Mouse (Mus musculus) urinary bladder, adult 18-20 months (tissue): ENCODE data around the gene Man2a1.
A peak's percentile ranks its signal among the peaks of the same experiment; 100 is the strongest.

Experiments used
- DNase-seq, 2 experiments: peaks; one replicate each; pipeline ENCODE4 v3.0.0; 2022; ENCODE audit warnings: low spot score in 2 of 2, mixed read lengths in 2 of 2

The Man2a1 gene

GRCm38 (mm10) chr17:64629486-64629885, 28.9 kb downstream of the Man2a1 start:
- DNase-seq = no peak

- no peak for DNase-seq
These were observed 30.0 kb downstream of the Man2a1 start for GRCm38 (mm10) chr17:64630506-64630905.

DNA sequence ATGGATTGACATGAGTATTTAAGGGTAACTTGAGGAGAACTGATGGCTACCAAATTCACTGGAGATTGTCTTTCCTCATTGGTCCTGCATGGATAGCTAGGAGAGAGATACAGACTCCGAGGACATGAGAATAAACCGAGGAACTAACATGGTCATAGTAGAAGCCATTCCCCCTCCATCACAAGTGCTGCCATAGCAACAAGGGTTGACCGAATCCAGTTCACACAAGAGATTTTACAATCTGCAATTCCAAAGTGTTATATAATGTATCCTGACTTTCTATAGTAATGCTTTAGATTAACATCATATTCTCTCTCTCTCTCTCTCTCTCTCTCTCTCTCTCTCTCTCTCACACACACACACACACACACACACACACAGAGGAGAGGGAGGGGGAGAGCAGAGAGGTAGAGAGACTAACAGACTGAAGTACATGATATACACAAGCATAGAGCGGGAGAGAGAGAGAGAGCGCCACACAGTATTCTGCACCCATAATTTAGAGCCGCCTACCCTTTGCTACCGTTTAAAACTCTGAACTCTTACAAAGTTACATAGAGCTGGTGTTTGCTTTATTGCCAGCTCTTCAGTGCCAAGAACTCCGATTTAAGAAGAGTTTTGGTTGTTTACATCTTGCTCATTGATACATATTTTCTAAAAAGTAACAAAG, 37.5 kb downstream of the Man2a1 start:
- no peak for DNase-seq

DNA sequence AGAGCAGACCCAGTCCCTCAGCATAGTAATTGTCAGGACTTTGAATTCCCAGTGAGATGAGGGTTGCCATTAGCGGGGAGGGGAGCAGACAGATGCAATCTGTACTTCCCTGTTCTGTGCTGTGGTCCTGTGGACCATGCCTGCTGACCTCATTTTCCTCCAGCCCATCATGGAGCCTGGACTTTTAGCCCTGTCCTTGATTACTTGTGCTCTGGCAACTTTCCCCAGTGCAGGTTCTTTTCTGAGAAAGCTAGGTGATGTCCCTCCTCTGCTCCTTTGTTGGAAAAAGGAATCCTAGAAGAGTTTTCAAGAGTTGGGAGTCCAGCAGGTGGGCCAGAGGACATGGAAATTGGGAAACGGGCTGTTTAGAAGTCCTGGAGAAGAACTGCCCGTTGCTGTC, 40.8 kb downstream of the Man2a1 start:
- DNase-seq = no peak

- no peak for DNase-seq
These were observed 43.1 kb downstream of the Man2a1 start for GRCm38 (mm10) chr17:64643644-64644043.

- DNase-seq = no peak
These were observed 44.5 kb downstream of the Man2a1 start for GRCm38 (mm10) chr17:64644888-64645605.

- DNase-seq = no peak
These were observed 46.9 kb downstream of the Man2a1 start for GRCm38 (mm10) chr17:64647396-64647795.

DNA sequence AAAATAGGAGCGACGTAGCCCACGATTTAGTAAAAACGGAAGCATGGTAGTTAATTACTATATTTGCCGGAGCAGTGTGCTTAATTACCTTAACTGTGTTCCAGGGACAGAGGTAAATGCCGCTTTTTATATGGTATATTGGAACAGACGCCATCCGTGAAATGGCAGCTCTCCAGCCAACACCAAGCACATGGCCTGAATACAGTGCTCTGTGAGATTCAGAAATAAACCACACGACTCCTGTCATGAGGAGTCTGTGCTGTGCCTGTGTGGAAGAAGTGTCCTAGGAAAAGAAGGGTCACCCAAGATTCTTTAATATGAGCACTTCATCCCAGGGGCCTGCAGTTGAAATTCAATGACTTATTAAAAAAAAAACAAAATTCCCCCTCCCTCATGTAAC, 50.2 kb downstream of the Man2a1 start:
- no peak for DNase-seq

DNA sequence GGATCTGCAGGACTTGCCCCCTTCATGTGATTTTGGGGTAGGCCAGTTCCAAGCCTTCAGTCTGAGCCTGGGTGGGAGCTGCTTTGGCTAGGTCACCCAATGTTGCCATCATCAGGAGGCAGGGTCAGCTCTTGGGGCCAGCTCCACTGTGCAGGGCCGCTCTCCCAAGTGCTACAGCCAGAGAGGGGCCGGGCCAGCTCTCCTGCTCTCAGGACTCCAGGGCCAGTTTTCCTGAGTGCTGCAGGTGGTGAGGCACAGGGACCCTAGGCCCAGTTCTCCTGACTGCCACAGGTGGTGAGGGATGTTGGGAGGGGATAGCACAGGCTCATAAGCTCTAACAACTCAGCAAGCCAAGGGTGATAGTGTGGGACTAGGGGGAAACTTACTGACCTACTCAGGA, 53.1 kb downstream of the Man2a1 start:
- DNase-seq = no peak

DNA sequence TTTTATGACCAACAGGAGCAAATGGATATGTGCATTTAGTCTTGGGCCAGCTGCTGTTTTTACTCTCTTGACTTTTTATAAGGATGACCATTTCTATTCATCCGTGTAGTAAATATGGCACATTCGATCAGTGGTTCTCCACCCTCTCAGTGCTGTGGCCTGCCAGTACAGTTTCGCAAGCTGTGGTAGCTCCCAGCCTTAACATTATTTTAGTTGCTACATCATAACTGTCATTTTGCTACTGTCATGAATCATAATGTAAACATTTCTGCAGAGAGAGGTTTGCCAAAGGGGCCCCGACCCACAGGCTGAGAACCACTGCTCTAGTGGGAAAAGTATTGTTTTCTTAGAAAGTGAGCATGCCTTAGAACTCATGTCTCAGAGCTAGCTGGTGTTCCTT, 59.1 kb downstream of the Man2a1 start:
- no peak for DNase-seq

DNA sequence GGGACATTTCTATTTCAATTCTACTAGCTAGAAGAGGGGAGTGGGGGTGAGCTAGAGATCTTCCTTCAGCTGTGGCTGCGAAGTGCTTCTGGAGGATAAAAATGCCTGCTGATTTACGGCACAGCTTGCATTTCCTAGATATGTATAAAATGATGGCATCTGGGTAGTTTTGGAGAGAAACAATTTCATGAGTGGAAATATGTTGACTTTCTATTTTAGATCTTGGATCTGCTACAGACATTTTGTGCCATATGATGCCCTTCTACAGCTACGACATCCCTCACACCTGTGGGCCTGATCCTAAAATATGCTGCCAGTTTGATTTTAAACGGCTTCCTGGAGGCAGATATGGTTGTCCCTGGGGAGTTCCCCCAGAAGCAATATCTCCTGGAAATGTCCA, 66.0 kb downstream of the Man2a1 start:
- DNase-seq = no peak

- DNase-seq = no peak
These were observed 68.0 kb downstream of the Man2a1 start for GRCm38 (mm10) chr17:64668504-64668903.

GRCm38 (mm10) chr17:64674401-64674800, 73.9 kb downstream of the Man2a1 start:
- no peak for DNase-seq

DNA sequence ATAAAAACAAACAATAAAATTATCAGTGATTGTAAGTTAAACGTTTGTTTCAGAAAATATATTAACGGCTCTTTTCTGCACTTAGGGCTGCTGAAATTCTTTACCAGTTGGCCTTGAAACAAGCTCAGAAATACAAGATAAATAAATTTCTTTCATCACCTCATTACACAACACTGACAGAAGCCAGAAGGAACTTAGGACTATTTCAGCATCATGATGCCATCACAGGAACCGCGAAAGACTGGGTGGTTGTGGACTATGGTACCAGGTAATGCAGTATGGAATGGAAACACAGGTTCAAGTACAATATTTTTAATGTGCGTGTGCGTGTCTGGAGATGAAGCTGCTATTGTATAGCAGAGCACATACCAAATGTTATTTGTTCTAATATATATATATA, 74.4 kb downstream of the Man2a1 start:
- DNase-seq = no peak

DNA sequence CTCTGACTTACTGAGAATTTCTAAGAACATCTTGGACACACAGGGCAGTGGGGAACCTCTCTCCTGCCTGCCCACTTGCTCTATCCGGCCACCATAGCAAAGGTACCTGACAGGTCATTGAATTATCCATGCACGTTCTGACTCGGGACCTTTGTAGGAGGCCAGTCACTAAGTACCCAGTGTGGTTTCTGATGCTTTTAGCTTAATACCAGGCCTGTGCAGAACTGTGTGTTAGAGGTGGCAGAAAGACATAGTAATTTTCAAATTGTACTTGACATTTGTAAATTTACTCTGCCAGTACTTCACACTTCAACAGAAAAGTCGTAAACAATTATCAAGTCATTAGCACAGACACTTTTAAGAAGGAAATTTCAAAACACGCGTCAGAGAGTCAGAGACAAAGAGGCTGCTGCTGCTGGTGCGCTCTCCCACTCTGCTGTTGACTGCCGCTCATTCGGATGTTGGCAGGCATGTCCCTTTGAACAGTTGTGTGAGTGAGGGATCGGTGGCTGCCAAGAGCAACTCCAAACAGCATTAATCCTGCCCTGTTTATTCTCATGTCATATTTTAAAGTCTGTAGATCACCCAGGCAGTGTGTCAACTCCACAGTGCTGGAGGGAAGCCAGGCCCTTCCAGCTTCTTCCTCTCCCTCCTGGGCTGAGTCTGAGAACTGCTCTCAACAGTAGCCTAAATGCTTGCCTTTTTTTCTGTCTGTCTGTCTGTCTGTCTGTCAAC, 76.4 kb downstream of the Man2a1 start:
- DNase-seq = no peak

GRCm38 (mm10) chr17:64681461-64681860, 80.9 kb downstream of the Man2a1 start:
- DNase-seq = no peak

DNA sequence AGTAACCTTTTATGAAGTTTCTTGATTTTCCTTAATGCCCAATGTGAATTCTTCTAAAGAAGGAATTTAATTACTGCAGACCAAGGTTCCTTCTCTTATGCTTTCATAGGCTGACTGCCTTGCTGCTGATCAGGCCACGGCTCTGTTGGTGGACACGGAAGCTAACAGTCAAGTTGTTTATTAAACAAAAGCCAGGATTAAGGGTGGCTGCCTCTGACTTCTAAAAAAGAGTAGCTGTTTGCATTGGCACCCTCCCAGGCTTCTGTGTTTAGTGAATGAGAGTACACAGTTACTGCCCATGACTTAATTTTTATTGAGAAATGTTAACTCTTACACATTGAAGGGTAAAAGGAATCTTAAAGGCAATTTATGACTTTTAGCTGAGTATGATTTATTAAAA, 81.4 kb downstream of the Man2a1 start:
- DNase-seq = peak; percentile 20 to 46

GRCm38 (mm10) chr17:64684088-64684487, 83.6 kb downstream of the Man2a1 start:
- no peak for DNase-seq

- DNase-seq = peak in 1 of 2 experiments; percentile 7
These were observed 84.8 kb downstream of the Man2a1 start for GRCm38 (mm10) chr17:64685216-64685903.

DNA sequence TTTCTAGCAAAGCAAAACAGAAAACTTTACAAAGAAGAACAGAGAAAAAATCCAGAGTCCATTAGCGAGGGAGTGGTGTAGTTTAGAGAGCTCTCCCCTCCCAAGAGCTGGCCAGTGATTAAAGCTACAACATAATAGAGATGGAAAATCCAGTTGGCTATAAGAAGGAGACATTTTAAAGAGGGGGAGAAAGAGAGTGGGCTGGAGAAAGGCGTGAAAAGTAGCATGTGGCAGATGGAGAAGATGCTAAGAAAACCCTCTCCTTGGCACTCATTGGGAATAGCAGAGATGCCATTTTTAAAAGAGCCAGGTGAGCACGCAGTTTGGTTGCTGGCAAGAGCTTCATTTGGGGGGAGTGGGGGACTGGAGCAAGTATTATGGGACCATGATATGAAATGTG, 89.1 kb downstream of the Man2a1 start:
- no peak for DNase-seq

DNA sequence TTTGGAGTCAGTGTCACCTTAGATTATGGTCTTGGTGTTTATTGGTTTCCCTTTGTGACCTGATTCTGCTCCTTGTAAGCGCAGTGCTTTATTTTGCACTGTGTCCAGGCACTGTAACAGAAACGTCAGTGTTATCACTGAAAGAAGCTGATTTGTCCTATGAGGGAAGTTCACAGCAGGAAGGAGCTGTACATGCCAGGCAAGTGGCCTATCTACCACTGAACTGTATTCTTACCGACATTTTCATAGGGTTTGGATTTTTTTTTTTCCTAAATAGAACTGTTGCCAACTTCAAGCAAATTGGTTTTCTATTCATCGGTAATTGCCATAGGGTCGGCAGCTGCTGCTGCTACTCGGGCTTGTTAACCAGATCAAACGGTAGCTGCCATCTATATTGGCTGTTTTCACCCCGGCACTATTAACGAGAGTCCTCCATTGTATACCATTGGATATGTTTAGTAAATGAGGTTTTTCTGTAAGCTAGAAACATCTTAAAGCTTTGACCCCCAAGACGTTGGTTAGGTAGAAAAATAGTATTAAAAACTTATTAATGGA, 96.8 kb downstream of the Man2a1 start:
- DNase-seq = no peak

GRCm38 (mm10) chr17:64698516-64698915, 98.0 kb downstream of the Man2a1 start:
- no peak for DNase-seq
